Mouse (Mus musculus): ENCODE results near the gene Tlr4.

- TF ChIP-seq CTCF (IDR thresholded peaks at IDR 0.05; ENCODE audit: low read depth, low read length) (no peak), POLR2A (IDR thresholded peaks at IDR 0.05; ENCODE audit: extremely low read depth, insufficient read depth, low read length) (no peak)
Observed at GRCm38 (mm10) chr4:66843255-66843654, 15.9 kb downstream of the Tlr4 start.

All from liver, adult 2 months (tissue).